Mouse (Mus musculus) small intestine, adult 2 months (tissue): ENCODE measurements around the gene Tysnd1.

ENCODE experiments used
- CTCF ChIP-seq: fragments of 200-500 bp; IDR thresholded peaks from 2 replicates; pipeline ENCODE4 v1.5.1; 2012; ENCODE audit warnings: low read depth, mild to moderate bottlenecking, control low read depth, inconsistent platforms, low read length, moderate library complexity, mixed read lengths; ENCODE audit not compliant: insufficient replicate concordance, insufficient read length; ENCODE audit errors: extremely low read depth
- POLR2A ChIP-seq: fragments of 200-500 bp; IDR thresholded peaks from 2 replicates; pipeline ENCODE4 v1.6.1; 2012; ENCODE audit warnings: low read depth, mild to moderate bottlenecking, control low read depth, inconsistent platforms, low read length, moderate library complexity

GRCm38 (mm10) chr10:61665111-61665510 lies 30.2 kb upstream of the Tysnd1 start:
- no peak for TF ChIP-seq CTCF
- no peak for TF ChIP-seq POLR2A
